Mouse (Mus musculus) spleen, adult 2 months (tissue): ENCODE results near the gene Ankrd23.

Experiments used
- CTCF ChIP-seq: fragments of 200-500 bp; IDR thresholded peaks from 2 replicates; pipeline ENCODE4 v1.5.1; 2011; ENCODE audit warnings: mild to moderate bottlenecking, inconsistent platforms; ENCODE audit not compliant: insufficient read depth, insufficient read length, insufficient replicate concordance; ENCODE audit errors: extremely low read depth
- POLR2A ChIP-seq: fragments of 200-500 bp; IDR thresholded peaks from 2 replicates; pipeline ENCODE4 v1.6.1; 2011; ENCODE audit warnings: low read depth, low read length, inconsistent platforms

DNA sequence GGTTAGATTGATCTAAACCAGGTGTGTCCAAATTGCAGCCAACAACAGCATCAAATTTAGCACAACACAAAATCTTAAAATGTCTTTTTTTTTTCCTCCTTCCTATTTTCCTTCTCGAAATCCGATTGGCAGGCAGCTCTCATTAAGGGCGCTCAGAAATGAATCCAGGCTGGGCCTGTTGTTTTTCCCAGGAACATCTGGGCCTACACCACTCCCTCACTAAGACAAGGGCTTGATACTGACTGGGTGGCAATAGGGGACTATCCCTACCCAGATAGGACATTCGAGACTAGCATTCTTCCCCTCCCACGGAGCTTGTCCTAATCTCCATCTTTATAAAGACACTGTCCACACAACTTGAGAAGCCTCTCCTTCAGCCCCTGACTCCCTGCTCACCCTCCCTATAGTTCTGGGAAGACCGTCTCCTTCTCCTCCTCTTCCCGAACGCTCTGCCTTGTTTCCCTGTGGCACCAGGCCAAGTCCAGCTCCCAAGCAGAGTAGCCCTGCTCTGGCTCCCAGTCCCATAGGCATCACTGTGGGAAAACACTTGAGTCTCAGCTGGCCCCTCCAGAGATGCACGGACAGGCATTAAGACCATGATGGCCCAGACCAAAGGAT is 11.4 kb upstream of the Ankrd23 start:
- TF ChIP-seq POLR2A (no peak), CTCF (no peak)
